Mouse (Mus musculus): ENCODE data around the gene Gmeb2. TPM values are rescaled to one million over a fixed set of nuclear protein-coding genes. Genes with fewer than 3 reads are reported as not detected.

The Gmeb2 gene
- 1 to 10 TPM; 3.1 to 9.1 TPM for polyA plus RNA-seq (2012; fragmentation: generic; extraction: Trizol)

GRCm38 (mm10) chr2:181287958-181288350 is at the start of gene Gmeb2:
Gmeb2 (minus strand) TSS chr2:181288035.

DNA sequence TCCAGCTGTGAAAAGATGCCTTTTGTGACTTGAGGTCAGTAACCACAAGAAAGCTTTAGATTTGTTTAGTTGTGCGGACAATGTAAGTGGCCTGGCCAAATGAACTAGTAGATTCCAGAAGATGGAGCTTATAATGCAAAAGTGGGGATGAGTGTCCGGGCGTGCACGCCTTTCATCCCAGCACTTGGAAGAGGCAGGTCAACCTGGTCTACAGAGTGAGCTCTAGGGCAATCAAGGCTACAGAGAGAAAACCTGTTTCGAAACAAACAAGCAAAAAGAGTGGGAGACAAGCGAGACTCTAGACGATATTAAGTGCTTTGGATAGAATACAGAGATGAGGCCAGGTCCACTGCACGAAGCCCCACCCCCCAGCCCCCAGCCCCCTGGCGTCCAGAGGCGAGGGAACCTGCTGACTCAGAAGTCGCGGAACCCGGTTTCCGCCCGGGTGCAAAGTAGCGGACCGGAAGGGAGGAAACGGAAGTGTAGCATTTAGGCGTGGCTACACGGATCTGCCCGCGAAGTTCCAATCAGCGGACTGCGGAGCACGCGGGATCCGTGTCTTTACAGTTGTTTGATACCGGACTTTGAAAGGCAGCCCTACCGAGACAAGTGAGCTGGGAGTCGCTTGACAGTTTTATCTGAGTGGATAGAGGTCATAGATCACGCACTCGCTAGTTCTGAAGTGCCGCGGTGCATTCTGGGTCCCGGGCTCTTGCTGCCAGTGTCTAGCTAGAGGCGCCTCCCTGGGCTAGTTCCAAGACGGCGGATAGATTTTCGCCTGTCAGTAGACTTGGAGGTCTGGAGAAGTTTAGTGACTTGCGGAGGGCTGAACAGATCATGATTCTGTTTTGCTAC is 31.6 kb upstream of the Gmeb2 start, which contains the start of gene Rtel1:
Gene Rtel1 (plus strand): TSS at position 492 of the 855 bp plus-strand sequence.

GRCm38 (mm10) chr2:181314080-181314810 is 26.4 kb upstream of the Gmeb2 start, which contains the start of gene Stmn3:
Stmn3 (minus strand) TSS chr2:181314500.

GRCm38 (mm10) chr2:181241602-181242313 is 46.1 kb downstream of the Gmeb2 start, which contains the start of gene Helz2:
Helz2 (minus strand) TSS chr2:181242027.

DNA sequence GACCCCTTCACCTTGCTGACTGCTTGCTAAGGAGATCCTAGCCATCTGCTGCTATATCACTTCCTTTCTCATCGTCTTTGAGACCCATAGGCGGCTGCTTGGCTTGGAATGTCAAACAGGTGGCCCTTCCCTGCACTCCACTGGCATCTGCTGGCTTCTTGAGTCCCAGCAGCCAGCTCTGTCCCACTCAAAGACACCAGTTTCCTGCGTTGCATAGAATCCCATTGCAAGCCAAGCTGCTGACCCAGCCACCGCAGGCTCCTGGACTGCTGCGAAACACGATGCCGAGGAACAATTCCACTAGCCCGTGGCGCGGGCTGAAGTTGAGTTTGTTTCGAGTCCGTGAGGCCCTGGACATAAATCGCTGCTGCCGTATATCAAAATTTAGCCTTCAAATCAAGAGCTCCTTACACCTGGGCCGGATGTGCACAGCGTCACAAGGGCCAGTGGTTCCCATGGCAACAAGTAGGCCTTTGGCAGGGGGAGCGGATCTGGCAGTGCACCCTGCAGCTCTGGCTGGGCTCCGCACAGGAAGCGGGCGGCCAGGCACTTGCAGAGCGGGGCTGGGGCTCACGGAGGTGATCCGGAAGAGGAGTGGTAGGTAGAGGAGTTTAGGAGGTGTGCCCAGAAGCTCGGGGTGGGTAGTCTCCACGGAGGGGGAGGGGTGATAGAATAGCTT is 68.2 kb downstream of the Gmeb2 start, which contains the start of gene Fndc11:
Gene Fndc11 (plus strand): TSS at position 476 of the 679 bp plus-strand sequence.

DNA sequence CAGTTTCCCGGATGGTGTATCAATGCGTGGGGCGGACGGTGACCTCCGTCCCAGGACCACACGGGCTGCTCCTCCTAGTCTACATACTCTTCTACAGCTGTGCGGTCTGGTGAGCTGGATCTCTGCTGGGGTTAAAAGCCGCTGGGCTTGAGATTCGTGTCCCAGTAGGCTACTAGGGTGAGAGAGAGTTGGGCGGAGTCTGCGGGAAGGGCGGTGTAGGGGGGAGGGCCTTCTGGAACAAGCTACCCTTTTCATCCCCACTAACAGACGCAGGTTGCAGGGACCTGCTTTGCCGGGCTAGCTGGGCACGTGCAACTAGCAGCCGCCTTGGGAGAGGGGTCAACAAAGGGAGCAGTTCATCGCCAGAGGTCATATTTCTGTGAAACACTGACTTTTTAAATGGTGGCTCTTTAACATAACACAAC is 74.8 kb downstream of the Gmeb2 start, which contains the start of gene Srms:
Gene Srms (minus strand): TSS at position 165 of the 425 bp plus-strand sequence.

GRCm38 (mm10) chr2:181202422-181202821 is 85.4 kb downstream of the Gmeb2 start, which contains the start of gene Ptk6:
Ptk6 (minus strand) TSS chr2:181202789.

Other genes with a start within 250 kb of the Gmeb2 start
- not detected for gene Chrna4, start 244.5 kb downstream of the Gmeb2 start, polyA plus RNA-seq (2012; fragmentation: generic; extraction: Trizol)
- gene Kcnq2, start 152.7 kb downstream of the Gmeb2 start, polyA plus RNA-seq (2012; fragmentation: generic; extraction: Trizol), result not detected
- gene Eef1a2, start 131.0 kb downstream of the Gmeb2 start, polyA plus RNA-seq (2012; fragmentation: generic; extraction: Trizol), result not detected
- gene Ppdpf, start 100.8 kb downstream of the Gmeb2 start, polyA plus RNA-seq (2012; fragmentation: generic; extraction: Trizol), result 10 to 100 TPM; 54.2 to 64.2 TPM
- not detected for gene Ptk6, start 85.2 kb downstream of the Gmeb2 start, polyA plus RNA-seq (2012; fragmentation: generic; extraction: Trizol)
- under 1 TPM in 1 of 2 experiments, not detected in 1; 0.04 TPM for gene Srms, start 74.8 kb downstream of the Gmeb2 start, polyA plus RNA-seq (2012; fragmentation: generic; extraction: Trizol)
- gene Fndc11, start 68.0 kb downstream of the Gmeb2 start, polyA plus RNA-seq (2012; fragmentation: generic; extraction: Trizol), result not detected
- gene Helz2, start 46.0 kb downstream of the Gmeb2 start, polyA plus RNA-seq (2012; fragmentation: generic; extraction: Trizol), result 1 to 10 TPM in 1 of 2 experiments, under 1 TPM in 1; 0.28 to 2.3 TPM
- gene Stmn3, start 26.5 kb upstream of the Gmeb2 start, polyA plus RNA-seq (2012; fragmentation: generic; extraction: Trizol), result under 1 TPM in 1 of 2 experiments, not detected in 1; 0.14 TPM
- gene Rtel1, start 31.7 kb upstream of the Gmeb2 start, polyA plus RNA-seq (2012; fragmentation: generic; extraction: Trizol), result 10 to 100 TPM; 29.8 to 40.9 TPM
- 10 to 100 TPM in 1 of 2 experiments, 1 to 10 TPM in 1; 8.6 to 19.6 TPM for gene Zgpat, start 76.9 kb upstream of the Gmeb2 start, polyA plus RNA-seq (2012; fragmentation: generic; extraction: Trizol)
- gene Arfrp1, start 77.4 kb upstream of the Gmeb2 start, polyA plus RNA-seq (2012; fragmentation: generic; extraction: Trizol), result 10 to 100 TPM; 34.3 to 40.3 TPM
- gene Lime1, start 92.0 kb upstream of the Gmeb2 start, polyA plus RNA-seq (2012; fragmentation: generic; extraction: Trizol), result 10 to 100 TPM in 1 of 2 experiments, 1 to 10 TPM in 1; 2.1 to 19.5 TPM
- 1 to 10 TPM in 1 of 2 experiments, under 1 TPM in 1; 0.48 to 1.7 TPM for gene Zbtb46, start 171.4 kb upstream of the Gmeb2 start, polyA plus RNA-seq (2012; fragmentation: generic; extraction: Trizol)
- gene Abhd16b, start 205.2 kb upstream of the Gmeb2 start, polyA plus RNA-seq (2012; fragmentation: generic; extraction: Trizol), result under 1 TPM in 1 of 2 experiments, not detected in 1; 0.15 TPM
- 10 to 100 TPM; 61.2 to 89.0 TPM for gene Tpd52l2, start 209.1 kb upstream of the Gmeb2 start, polyA plus RNA-seq (2012; fragmentation: generic; extraction: Trizol)
- 10 to 100 TPM; 11.6 to 26.9 TPM for gene Dnajc5, start 232.4 kb upstream of the Gmeb2 start, polyA plus RNA-seq (2012; fragmentation: generic; extraction: Trizol)